Comparison of ENCODE assay signal across 10 mouse cellular contexts in genomic region chr9:120116184-120116624, GRCm38 (mm10). TPM values are rescaled to one million over a fixed set of nuclear protein-coding genes. Genes with fewer than 3 reads are reported as not detected.
DNase-seq lines count a peak whose midpoint lies in the region; ATAC-seq and TF ChIP-seq lines count a peak whose summit lies in the region.
"Had no signal": no experiment of that assay in that cellular context is flagged by ENCODE, and none has a peak within 500 bp of the region (broad histone marks: within the 10 kb centered on the region; RNA-seq: fewer than 3 reads in every experiment).

No protein-coding gene starts in this region.

- H3K4me1 ChIP-seq in embryonic facial prominence, embryonic 10.5 days = peaks cover 2% of the 10 kb centered on the region; the same call in 1 of the 2 replicates
- peaks cover 95% of the 10 kb centered on the region for H3K4me1 ChIP-seq in liver, embryonic 15.5 days (replicated peaks)
- H3K4me1 ChIP-seq in stomach, postnatal 0 days (replicated peaks; ENCODE audit: control insufficient read depth, insufficient read depth) = no peaks in the 10 kb centered on the region
- no peaks in the 10 kb centered on the region for H3K4me1 ChIP-seq in kidney, embryonic 14.5 days (ENCODE audit: control insufficient read depth, insufficient read depth, low read length)
- H3K4me1 ChIP-seq in neural tube, embryonic 15.5 days = peaks cover 4% of the 10 kb centered on the region

- H3K36me3 ChIP-seq in embryonic facial prominence, embryonic 10.5 days (replicated peaks) = peaks cover 45% of the 10 kb centered on the region
- peaks cover 50% of the 10 kb centered on the region for H3K36me3 ChIP-seq in liver, embryonic 15.5 days (replicated peaks)
- H3K36me3 ChIP-seq in stomach, postnatal 0 days (ENCODE audit: control insufficient read depth, insufficient read depth, low read length) = peaks cover 8% of the 10 kb centered on the region; the same call in 1 of the 2 replicates
- peaks cover 39% of the 10 kb centered on the region for H3K36me3 ChIP-seq in kidney, embryonic 14.5 days (ENCODE audit: control insufficient read depth, insufficient read depth, low read length)
- H3K36me3 ChIP-seq in neural tube, embryonic 15.5 days = peaks cover 46% of the 10 kb centered on the region

- no peaks in the 10 kb centered on the region for H3K27me3 ChIP-seq in embryonic facial prominence, embryonic 10.5 days (replicated peaks; ENCODE audit: low read depth, poor library complexity, severe bottlenecking)
- H3K27me3 ChIP-seq in liver, embryonic 15.5 days = no peaks in the 10 kb centered on the region
- no peaks in the 10 kb centered on the region for H3K27me3 ChIP-seq in stomach, postnatal 0 days (ENCODE audit: control insufficient read depth, insufficient read depth, low read length)
- no peaks in the 10 kb centered on the region for H3K27me3 ChIP-seq in kidney, embryonic 14.5 days (ENCODE audit: control insufficient read depth, insufficient read depth, low read length)
- H3K27me3 ChIP-seq in neural tube, embryonic 15.5 days (replicated peaks) = no peaks in the 10 kb centered on the region
- H3K27me3 ChIP-seq: midbrain, embryonic 12.5 days had no signal

- TF ChIP-seq CTCF in stomach, postnatal 0 days (IDR thresholded peaks at IDR 0.05; ENCODE audit: low read depth) = no peak

- ATAC-seq in liver, embryonic 15.5 days (ENCODE audit: insufficient read depth) = peak; percentile 70
- ATAC-seq in stomach, postnatal 0 days (ENCODE audit: low FRiP score, low TSS enrichment) = peak; percentile 66
- ATAC-seq in kidney, embryonic 14.5 days (ENCODE audit: low FRiP score, low TSS enrichment) = no peak
- no peak for ATAC-seq in neural tube, embryonic 15.5 days (ENCODE audit: low FRiP score)

- no peaks in the 10 kb centered on the region for H3K9me3 ChIP-seq in embryonic facial prominence, embryonic 10.5 days
- no peaks in the 10 kb centered on the region for H3K9me3 ChIP-seq in liver, embryonic 15.5 days (replicated peaks)
- H3K9me3 ChIP-seq in stomach, postnatal 0 days (ENCODE audit: control insufficient read depth, low read length) = no peaks in the 10 kb centered on the region
- no peaks in the 10 kb centered on the region for H3K9me3 ChIP-seq in kidney, embryonic 14.5 days (ENCODE audit: control insufficient read depth, low read length)
- H3K9me3 ChIP-seq in neural tube, embryonic 15.5 days (replicated peaks) = no peaks in the 10 kb centered on the region
- H3K9me3 ChIP-seq: midbrain, embryonic 12.5 days had no signal

- peak overlapping the region; percentile 30; the same call in 1 of the 2 replicates for H3K27ac ChIP-seq in embryonic facial prominence, embryonic 10.5 days (replicated peaks)
- H3K27ac ChIP-seq in liver, embryonic 15.5 days (replicated peaks) = peak overlapping the region; percentile 99
- H3K27ac ChIP-seq in stomach, postnatal 0 days (replicated peaks) = peak overlapping the region; percentile 59
- H3K27ac ChIP-seq in kidney, embryonic 14.5 days (ENCODE audit: low read depth, low read length) = no peak overlapping the region
- H3K27ac ChIP-seq in neural tube, embryonic 15.5 days (replicated peaks) = no peak overlapping the region
- H3K27ac ChIP-seq: gastrocnemius, adult 2 months; midbrain, embryonic 12.5 days had no signal

- DNase-seq in lung, postnatal 36 days = peak; percentile 39
- no peak for DNase-seq in lung, postnatal 10 days
- no peak for DNase-seq in embryonic facial prominence, embryonic 10.5 days (ENCODE audit: low spot score)
- peak; percentile 52 for DNase-seq in stomach, postnatal 0 days (ENCODE audit: low spot score)
- DNase-seq: gastrocnemius, adult 2 months; thymus, adult 18-20 months had no signal

- H3K9ac ChIP-seq in liver, embryonic 15.5 days = peak overlapping the region; percentile 79
- no peak overlapping the region for H3K9ac ChIP-seq in stomach, postnatal 0 days (ENCODE audit: low read length)
- no peak overlapping the region for H3K9ac ChIP-seq in kidney, embryonic 14.5 days (ENCODE audit: low read depth, low read length)
- H3K9ac ChIP-seq in neural tube, embryonic 15.5 days (replicated peaks) = no peak overlapping the region
- H3K9ac ChIP-seq: midbrain, embryonic 12.5 days had no signal

- peak overlapping the region; percentile 96 for H3K4me2 ChIP-seq in liver, embryonic 15.5 days
- no peak overlapping the region for H3K4me2 ChIP-seq in stomach, postnatal 0 days (replicated peaks; ENCODE audit: low read depth)
- H3K4me2 ChIP-seq in kidney, embryonic 14.5 days (replicated peaks; ENCODE audit: low read depth, low read length) = no peak overlapping the region
- no peak overlapping the region for H3K4me2 ChIP-seq in neural tube, embryonic 15.5 days
- H3K4me2 ChIP-seq: midbrain, embryonic 12.5 days had no signal

- H3K4me3 ChIP-seq in embryonic facial prominence, embryonic 10.5 days = no peak overlapping the region
- H3K4me3 ChIP-seq in liver, embryonic 15.5 days (replicated peaks) = peak overlapping the region; percentile 68
- H3K4me3 ChIP-seq in stomach, postnatal 0 days (ENCODE audit: low read depth, low read length) = no peak overlapping the region
- H3K4me3 ChIP-seq in kidney, embryonic 14.5 days (ENCODE audit: low read length) = no peak overlapping the region
- H3K4me3 ChIP-seq in neural tube, embryonic 15.5 days (replicated peaks) = no peak overlapping the region
- H3K4me3 ChIP-seq: gastrocnemius, adult 2 months; midbrain, embryonic 12.5 days had no signal

- no peak for TF ChIP-seq EP300 in stomach, postnatal 0 days (optimal IDR thresholded peaks at IDR 0.05)

- WGBS in embryonic facial prominence, embryonic 10.5 days = 86% methylated on average over 8 of the region's 8 CpGs
- WGBS in liver, embryonic 15.5 days (ENCODE audit: insufficient replicate concordance) = 12% methylated on average over 8 of the region's 8 CpGs
- 55% methylated on average over 8 of the region's 8 CpGs for WGBS in stomach, postnatal 0 days
- WGBS in kidney, embryonic 14.5 days = 89% methylated on average over 8 of the region's 8 CpGs
- WGBS in neural tube, embryonic 15.5 days = 90% methylated on average over 8 of the region's 8 CpGs

RNA-seq across cellular contexts. Expression of gene Slc25a38, which starts 6.0 kb away (rescaled TPM):
- 43.4 and 46.3 TPM in 2 replicates for polyA plus RNA-seq in embryonic facial prominence, embryonic 10.5 days (2016; fragmentation: Nextera tagmentation; extraction: Ambion mirVana)
- polyA plus RNA-seq in liver, embryonic 15.5 days (2015; fragmentation: Nextera tagmentation; extraction: Ambion mirVana) = 130 and 137 TPM in 2 replicates
- 16.3 and 18.2 TPM in 2 replicates for polyA plus RNA-seq in stomach, postnatal 0 days (2015; fragmentation: Nextera tagmentation; extraction: Ambion mirVana)
- polyA plus RNA-seq in kidney, embryonic 14.5 days (2014; fragmentation: Nextera tagmentation; extraction: Ambion mirVana) = 26.2 and 30.3 TPM in 2 replicates
- polyA plus RNA-seq in neural tube, embryonic 15.5 days (2015; fragmentation: Nextera tagmentation; extraction: Ambion mirVana) = 45.8 and 46.6 TPM in 2 replicates

RNA-seq across cellular contexts. Expression of gene Rpsa, which starts 11.3 kb away (rescaled TPM):
- 1,445 and 1,457 TPM in 2 replicates for polyA plus RNA-seq in embryonic facial prominence, embryonic 10.5 days (2016; fragmentation: Nextera tagmentation; extraction: Ambion mirVana)
- polyA plus RNA-seq in liver, embryonic 15.5 days (2015; fragmentation: Nextera tagmentation; extraction: Ambion mirVana) = 830 and 871 TPM in 2 replicates
- polyA plus RNA-seq in stomach, postnatal 0 days (2015; fragmentation: Nextera tagmentation; extraction: Ambion mirVana) = 941 and 957 TPM in 2 replicates
- polyA plus RNA-seq in kidney, embryonic 14.5 days (2014; fragmentation: Nextera tagmentation; extraction: Ambion mirVana) = 2,066 and 2,566 TPM in 2 replicates
- polyA plus RNA-seq in neural tube, embryonic 15.5 days (2015; fragmentation: Nextera tagmentation; extraction: Ambion mirVana) = 830 and 1,045 TPM in 2 replicates

RNA-seq across cellular contexts. Expression of gene Ccr8, which starts 24.3 kb away (rescaled TPM):
- not detected in 2 replicates for polyA plus RNA-seq in embryonic facial prominence, embryonic 10.5 days (2016; fragmentation: Nextera tagmentation; extraction: Ambion mirVana)
- 0.07 TPM in 1 of 2 replicates, not detected in the other for polyA plus RNA-seq in liver, embryonic 15.5 days (2015; fragmentation: Nextera tagmentation; extraction: Ambion mirVana)
- 0.07 and 0.13 TPM in 2 replicates for polyA plus RNA-seq in stomach, postnatal 0 days (2015; fragmentation: Nextera tagmentation; extraction: Ambion mirVana)
- not detected in 2 replicates for polyA plus RNA-seq in kidney, embryonic 14.5 days (2014; fragmentation: Nextera tagmentation; extraction: Ambion mirVana)
- 2.4 TPM in 1 of 2 replicates, not detected in the other for polyA plus RNA-seq in neural tube, embryonic 15.5 days (2015; fragmentation: Nextera tagmentation; extraction: Ambion mirVana)
- polyA plus RNA-seq: midbrain, embryonic 12.5 days had no signal

RNA-seq across cellular contexts. Expression of gene Mobp, which starts 33.3 kb away (rescaled TPM):
- polyA plus RNA-seq in embryonic facial prominence, embryonic 10.5 days (2016; fragmentation: Nextera tagmentation; extraction: Ambion mirVana) = 0.53 and 0.93 TPM in 2 replicates
- not detected in 2 replicates for polyA plus RNA-seq in liver, embryonic 15.5 days (2015; fragmentation: Nextera tagmentation; extraction: Ambion mirVana)
- polyA plus RNA-seq in stomach, postnatal 0 days (2015; fragmentation: Nextera tagmentation; extraction: Ambion mirVana) = 0.32 and 0.51 TPM in 2 replicates
- polyA plus RNA-seq in kidney, embryonic 14.5 days (2014; fragmentation: Nextera tagmentation; extraction: Ambion mirVana) = not detected in 2 replicates
- 0.18 and 0.50 TPM in 2 replicates for polyA plus RNA-seq in neural tube, embryonic 15.5 days (2015; fragmentation: Nextera tagmentation; extraction: Ambion mirVana)

RNA-seq across cellular contexts. Expression of gene Cx3cr1, which starts 46.5 kb away (rescaled TPM):
- 5.3 and 6.1 TPM in 2 replicates for polyA plus RNA-seq in embryonic facial prominence, embryonic 10.5 days (2016; fragmentation: Nextera tagmentation; extraction: Ambion mirVana)
- 2.7 and 3.5 TPM in 2 replicates for polyA plus RNA-seq in liver, embryonic 15.5 days (2015; fragmentation: Nextera tagmentation; extraction: Ambion mirVana)
- polyA plus RNA-seq in stomach, postnatal 0 days (2015; fragmentation: Nextera tagmentation; extraction: Ambion mirVana) = 8.6 and 9.5 TPM in 2 replicates
- 3.0 and 7.4 TPM in 2 replicates for polyA plus RNA-seq in kidney, embryonic 14.5 days (2014; fragmentation: Nextera tagmentation; extraction: Ambion mirVana)
- polyA plus RNA-seq in neural tube, embryonic 15.5 days (2015; fragmentation: Nextera tagmentation; extraction: Ambion mirVana) = 10.5 and 11.3 TPM in 2 replicates

Comparison
In these comparisons a context has a peak if more than half of its experiments do, and no peak if none do; other contexts are left out.
1. DNase-seq: peak in lung, postnatal 36 days (single experiment) and stomach, postnatal 0 days (single experiment); none in lung, postnatal 10 days (single experiment) and embryonic facial prominence, embryonic 10.5 days (single experiment).
2. H3K27ac ChIP-seq: peak in embryonic facial prominence, embryonic 10.5 days (single experiment), liver, embryonic 15.5 days (single experiment) and stomach, postnatal 0 days (single experiment); none in kidney, embryonic 14.5 days (single experiment) and neural tube, embryonic 15.5 days (single experiment).
3. ATAC-seq: peak in liver, embryonic 15.5 days (single experiment) and stomach, postnatal 0 days (single experiment); none in kidney, embryonic 14.5 days (single experiment) and neural tube, embryonic 15.5 days (single experiment).